Mouse (Mus musculus) ES-E14 (cell line): Measurements from ENCODE around the gene AC140267.1. TPM values are rescaled to one million over a fixed set of nuclear protein-coding genes. Genes with fewer than 3 reads are reported as not detected.
A peak's percentile ranks its signal among the peaks of the same experiment; 100 is the strongest.

ENCODE experiments used
- DNase-seq: peaks from one replicate; pipeline ENCODE4 v3.0.0-alpha.2; 2013; ENCODE audit warnings: low read depth, low spot score
- H3K27ac ChIP-seq: 2 replicates; pipeline ENCODE4 v1.5.1; 2012; ENCODE audit warnings: low read depth, mild to moderate bottlenecking, low read length, moderate library complexity, mixed read lengths; ENCODE audit not compliant: poor library complexity, insufficient read depth, severe bottlenecking
- H3K36me3 ChIP-seq: 2 replicates; pipeline ENCODE4 v1.6.1; 2012; ENCODE audit warnings: mild to moderate bottlenecking, low read length, moderate library complexity, mixed read lengths; ENCODE audit not compliant: control insufficient read depth, poor library complexity, insufficient read depth, severe bottlenecking
- H3K4me1 ChIP-seq, 2 experiments: fragments of 150-350 bp in 1 of 2; sonication (generic) in 1 of 2; 2 replicates each; pipeline ENCODE4 v1.6.1; 2012; ENCODE audit warnings: low read length in 2 of 2, mild to moderate bottlenecking in 1 of 2, mixed read lengths in 1 of 2; ENCODE audit not compliant: control insufficient read depth in 2 of 2, insufficient read depth in 2 of 2, poor library complexity in 1 of 2
- H3K4me3 ChIP-seq, 2 experiments: fragments of 150-350 bp in 1 of 2; sonication (generic) in 1 of 2; 2 replicates each; pipeline ENCODE4 v1.5.1; 2012; ENCODE audit warnings: low read length in 2 of 2, low read depth in 1 of 2, mild to moderate bottlenecking in 1 of 2, mixed read lengths in 1 of 2; ENCODE audit not compliant: insufficient read depth in 1 of 2, poor library complexity in 1 of 2, severe bottlenecking in 1 of 2
- H3K9ac ChIP-seq: 2 replicates; pipeline ENCODE4 v1.6.1; 2012; ENCODE audit warnings: low read depth, mild to moderate bottlenecking, low read length, mixed read lengths; ENCODE audit not compliant: poor library complexity, insufficient read depth, severe bottlenecking
- H3K9me3 ChIP-seq: fragments of 150-350 bp; sonication (generic); 2 replicates; pipeline ENCODE4 v1.6.1; 2012; ENCODE audit warnings: low read depth, mild to moderate bottlenecking, low read length; ENCODE audit not compliant: control insufficient read depth, insufficient read depth
- CHD2 ChIP-seq: IDR thresholded peaks from 2 replicates; pipeline ENCODE4 v1.6.1; 2014; ENCODE audit warnings: mild to moderate bottlenecking, low read depth, low read length, inconsistent platforms
- HCFC1 ChIP-seq: IDR thresholded peaks from 2 replicates; pipeline ENCODE4 v1.6.1; 2012; ENCODE audit warnings: low read length, inconsistent platforms, borderline replicate concordance; ENCODE audit not compliant: insufficient read depth
- MAFK ChIP-seq: IDR thresholded peaks from 2 replicates; pipeline ENCODE4 v1.6.1; 2014; ENCODE audit warnings: mild to moderate bottlenecking, low read depth, low read length, inconsistent platforms; ENCODE audit not compliant: insufficient read depth
- ZC3H11A ChIP-seq: IDR thresholded peaks from 2 replicates; pipeline ENCODE4 v1.6.1; 2012; ENCODE audit warnings: low read depth, mild to moderate bottlenecking, inconsistent platforms, low read length, borderline replicate concordance
- ZNF384 ChIP-seq: IDR thresholded peaks from 2 replicates; pipeline ENCODE4 v1.6.1; 2012; ENCODE audit warnings: low read depth, low read length, inconsistent platforms
- in situ Hi-C, 2 experiments: fragments of 600-800 bp; cut with MboI; formaldehyde crosslinking; loops; one replicate each; pipeline ENCODE4 v1.15.1; 2025; ENCODE audit warnings: low sequenced_read_pairs in 2 of 2, inconsistent platforms in 1 of 2; ENCODE audit not compliant: unreplicated experiment in 2 of 2
- total RNA-seq: library from RNA; depleted of rRNA; stranded (reverse); fragments of 300-350 nt; gene quantifications from 2 replicates; pipeline ENCODE4 v1.2.3, GENCODE M21; 2012; rRNA removed

AC140267.1 gene
- total RNA-seq, 1 experiment: not detected

GRCm38 (mm10) chr15:80277107-80277506 lies 41.5 kb downstream of the AC140267.1 start:
- Histone ChIP-seq H3K36me3 (no peaks in the 10 kb centered on the region), H3K4me3 (no peak overlapping the region), H3K9me3 (no peaks in the 10 kb centered on the region), H3K27ac (no peak overlapping the region), H3K9ac (no peak overlapping the region), H3K4me1 (peaks cover 0 to 1% of the 10 kb centered on the region in 2 experiments; a peak in 1 of 4 replicates)
- TF ChIP-seq CHD2: no peak
- no peak for TF ChIP-seq HCFC1
- no peak for TF ChIP-seq ZC3H11A
- TF ChIP-seq ZNF384: no peak
- no peak for TF ChIP-seq MAFK
- in situ Hi-C loops: no loop called here
- no peak for DNase-seq

- no peaks in the 10 kb centered on the region for H3K9me3 ChIP-seq
- DNase-seq: peak; percentile 72
- H3K36me3 ChIP-seq: no peaks in the 10 kb centered on the region
- in situ Hi-C loops: no loop called here
- H3K9ac ChIP-seq: no peak overlapping the region
- no peak overlapping the region for H3K4me3 ChIP-seq
- TF ChIP-seq ZNF384 (no peak), MAFK (0 out of 2 replicates have a peak, but pooled peaks have one; percentile 13)
- H3K27ac ChIP-seq: no peak overlapping the region
- H3K4me1 ChIP-seq: peaks cover 0 to 1% of the 10 kb centered on the region in 2 experiments; a peak in 1 of 4 replicates
Observed at GRCm38 (mm10) chr15:80277625-80278024, 42.0 kb downstream of the AC140267.1 start.

- TF ChIP-seq MAFK: no peak
- no peak for TF ChIP-seq CHD2
- no peak for TF ChIP-seq ZC3H11A
- TF ChIP-seq ZNF384: no peak
- no peak for TF ChIP-seq HCFC1
- H3K9me3 ChIP-seq: no peaks in the 10 kb centered on the region
- H3K9ac ChIP-seq: no peak overlapping the region
- DNase-seq: no peak
- H3K27ac ChIP-seq: no peak overlapping the region
- H3K4me3 ChIP-seq: no peak overlapping the region
- no peaks in the 10 kb centered on the region for H3K36me3 ChIP-seq
- peaks cover 0 to under 1% of the 10 kb centered on the region in 2 experiments; a peak in 1 of 4 replicates for H3K4me1 ChIP-seq
- in situ Hi-C loops: no loop called here
Observed at GRCm38 (mm10) chr15:80278121-80278759, 42.6 kb downstream of the AC140267.1 start.

- no peaks in the 10 kb centered on the region for H3K9me3 ChIP-seq
- in situ Hi-C loops: no loop called here
- H3K4me1 ChIP-seq: no peaks in the 10 kb centered on the region
- H3K27ac ChIP-seq: no peak overlapping the region
- DNase-seq: no peak
- TF ChIP-seq ZNF384: no peak
- no peak for TF ChIP-seq ZC3H11A
- no peak for TF ChIP-seq CHD2
- no peak for TF ChIP-seq MAFK
- TF ChIP-seq HCFC1: no peak
- H3K4me3 ChIP-seq: no peak overlapping the region
- no peak overlapping the region for H3K9ac ChIP-seq
- H3K36me3 ChIP-seq: no peaks in the 10 kb centered on the region
Observed at GRCm38 (mm10) chr15:80279053-80279452, 43.4 kb downstream of the AC140267.1 start.

- no peak overlapping the region for H3K4me3 ChIP-seq
- H3K27ac ChIP-seq: no peak overlapping the region
- in situ Hi-C loops: no loop called here
- no peaks in the 10 kb centered on the region for H3K4me1 ChIP-seq
- TF ChIP-seq HCFC1 (no peak), ZNF384 (no peak), ZC3H11A (no peak)
- H3K9me3 ChIP-seq: no peaks in the 10 kb centered on the region
- DNase-seq: peak; percentile 70
- H3K36me3 ChIP-seq: no peaks in the 10 kb centered on the region
- no peak overlapping the region for H3K9ac ChIP-seq
Observed at GRCm38 (mm10) chr15:80280646-80281045, 45.0 kb downstream of the AC140267.1 start.

Other genes starting within 250 kb of the AC140267.1 start
- gene Pdgfb, start 220.9 kb upstream of the AC140267.1 start, total RNA-seq: 9.5 and 12.1 TPM in 2 replicates
- 78.8 and 105 TPM in 2 replicates for gene Syngr1, start 144.5 kb upstream of the AC140267.1 start, total RNA-seq
- gene Rpl3, start 144.0 kb upstream of the AC140267.1 start, total RNA-seq: 1,661 and 1,803 TPM in 2 replicates
- 16.6 and 24.3 TPM in 2 replicates for gene Tab1, start 102.7 kb upstream of the AC140267.1 start, total RNA-seq
- gene Mgat3, start 62.1 kb upstream of the AC140267.1 start, total RNA-seq: 7.9 and 8.5 TPM in 2 replicates
- 47.9 and 57.7 TPM in 2 replicates for gene Mief1, start 1.8 kb upstream of the AC140267.1 start, total RNA-seq
- 208 and 250 TPM in 2 replicates for gene Atf4, start 19.3 kb downstream of the AC140267.1 start, total RNA-seq
- 39.1 and 59.4 TPM in 2 replicates for gene Rps19bp1, start 28.5 kb downstream of the AC140267.1 start, total RNA-seq
- gene Cacna1i, start 51.4 kb downstream of the AC140267.1 start, total RNA-seq: 0.69 and 1.7 TPM in 2 replicates